In the genomic region with DNA sequence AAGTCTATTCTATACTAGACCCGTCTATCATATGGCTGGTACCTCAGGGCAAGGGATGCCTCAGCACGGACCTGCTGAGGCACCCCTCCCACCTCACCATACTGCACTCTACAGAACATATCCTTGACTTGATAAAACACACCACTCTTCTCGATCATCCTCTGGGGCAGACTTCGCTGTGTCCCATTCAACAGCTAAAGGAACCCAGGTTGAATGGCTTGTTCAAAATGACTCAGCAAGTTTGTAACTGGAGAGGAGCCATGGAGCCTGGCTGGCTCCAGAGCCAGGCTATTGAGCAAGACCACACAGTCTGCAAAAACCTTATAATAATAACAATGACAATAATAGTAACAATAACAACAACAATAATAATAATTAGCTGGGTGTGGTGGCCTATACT, we compare ENCODE assay signal across 9 mouse cellular contexts. TPM values are rescaled to one million over a fixed set of nuclear protein-coding genes. Genes with fewer than 3 reads are reported as not detected.
A peak's percentile ranks its signal among the peaks of the same experiment; 100 is the strongest.
DNase-seq lines count a peak whose midpoint lies in the region; ATAC-seq and TF ChIP-seq lines count a peak whose summit lies in the region.
"Had no signal": no experiment of that assay in that cellular context is flagged by ENCODE, and none has a peak within 500 bp of the region (broad histone marks: within the 10 kb centered on the region; RNA-seq: fewer than 3 reads in every experiment).

No protein-coding gene starts in this region.

- H3K27me3 ChIP-seq in cerebellum, adult 2 months (ENCODE audit: control insufficient read depth, insufficient read depth, low read length) = no peaks in the 10 kb centered on the region
- no peaks in the 10 kb centered on the region for H3K27me3 ChIP-seq in liver, embryonic 12.5 days (replicated peaks)
- H3K27me3 ChIP-seq in midbrain, embryonic 10.5 days (ENCODE audit: low read depth, poor library complexity, severe bottlenecking) = no peaks in the 10 kb centered on the region
- H3K27me3 ChIP-seq: liver, embryonic 15.5 days had no signal

- peak in 1 of 2 experiments; percentile 35 for DNase-seq in cerebellum, adult 2 months
- no peak for DNase-seq in cerebellum, adult 11-12 months
- peak; percentile 80 for DNase-seq in 3T3-L1 (ENCODE audit: low read depth, low spot score)
- peak; percentile 66 to 74 for DNase-seq in adrenal gland, postnatal 36 days
- DNase-seq in midbrain, embryonic 10.5 days (ENCODE audit: low spot score) = no peak
- no peak for DNase-seq in embryo, embryonic 10.5 days (ENCODE audit: low spot score)
- DNase-seq in spleen, postnatal 36 days (ENCODE audit: low spot score in 2 of 2) = no peak

- no peak for TF ChIP-seq CTCF in cerebellum, adult 2 months (IDR thresholded peaks at IDR 0.05; ENCODE audit: borderline replicate concordance, insufficient read depth, low read depth, low read length)

- H3K9me3 ChIP-seq in liver, embryonic 12.5 days (replicated peaks) = no peaks in the 10 kb centered on the region
- no peaks in the 10 kb centered on the region for H3K9me3 ChIP-seq in midbrain, embryonic 10.5 days (replicated peaks)
- H3K9me3 ChIP-seq: liver, embryonic 15.5 days had no signal

- 0 out of 2 replicates have a peak overlapping the region, but pooled peaks have one; percentile 11 for H3K4me2 ChIP-seq in liver, embryonic 12.5 days
- H3K4me2 ChIP-seq: liver, embryonic 15.5 days had no signal

- H3K4me1 ChIP-seq in cerebellum, adult 2 months (ENCODE audit: control insufficient read depth, insufficient read depth, low read length) = peaks cover 78% of the 10 kb centered on the region
- H3K4me1 ChIP-seq in liver, embryonic 12.5 days = peaks cover 79% of the 10 kb centered on the region
- peaks cover 20% of the 10 kb centered on the region for H3K4me1 ChIP-seq in midbrain, embryonic 10.5 days

- ATAC-seq in liver, embryonic 12.5 days = peak; percentile 48; the same call in 1 of the 2 replicates

- no peak overlapping the region for H3K4me3 ChIP-seq in cerebellum, adult 2 months (replicated peaks; ENCODE audit: insufficient read depth, low read depth, low read length)
- no peak overlapping the region for H3K4me3 ChIP-seq in liver, embryonic 12.5 days
- H3K4me3 ChIP-seq in midbrain, embryonic 10.5 days = no peak overlapping the region
- H3K4me3 ChIP-seq: liver, embryonic 15.5 days had no signal

- 16% methylated on average over 4 of the region's 4 CpGs for WGBS in cerebellum, adult 2 months
- 42% methylated on average over 4 of the region's 4 CpGs for WGBS in liver, embryonic 12.5 days (ENCODE audit: insufficient replicate concordance)
- WGBS in midbrain, embryonic 10.5 days = 78% methylated on average over 4 of the region's 4 CpGs

- H3K36me3 ChIP-seq in liver, embryonic 12.5 days = no peaks in the 10 kb centered on the region
- no peaks in the 10 kb centered on the region for H3K36me3 ChIP-seq in midbrain, embryonic 10.5 days
- H3K36me3 ChIP-seq: liver, embryonic 15.5 days had no signal

- H3K27ac ChIP-seq in cerebellum, adult 2 months (ENCODE audit: insufficient read depth, low read length) = peak overlapping the region; percentile 59
- peak overlapping the region; percentile 47; the same call in 1 of the 2 replicates for H3K27ac ChIP-seq in liver, embryonic 12.5 days
- no peak overlapping the region for H3K27ac ChIP-seq in midbrain, embryonic 10.5 days (replicated peaks)
- H3K27ac ChIP-seq: liver, embryonic 15.5 days had no signal

- TF ChIP-seq POLR2A in cerebellum, adult 2 months (IDR thresholded peaks at IDR 0.05; ENCODE audit: borderline replicate concordance, insufficient read depth, low read length) = no peak

- no peak overlapping the region for H3K9ac ChIP-seq in liver, embryonic 12.5 days
- H3K9ac ChIP-seq: liver, embryonic 15.5 days had no signal

RNA-seq across cellular contexts. Expression of a gene that starts 13.9 kb away (rescaled TPM):
- polyA plus RNA-seq in cerebellum, adult 2 months (2012; rRNA removed) = 310 and 320 TPM in 2 replicates
- total RNA-seq in adrenal gland, postnatal 36 days (2021) = 10 to 100 TPM; 50.6 to 51.7 TPM
- polyA plus RNA-seq in liver, embryonic 12.5 days (2016; fragmentation: Nextera tagmentation; extraction: Ambion mirVana) = 11.1 and 11.4 TPM in 2 replicates
- 11.8 and 14.3 TPM in 2 replicates for polyA plus RNA-seq in midbrain, embryonic 10.5 days (2016; fragmentation: Nextera tagmentation; extraction: Ambion mirVana)

RNA-seq across cellular contexts. Expression of a gene that starts 24.2 kb away (rescaled TPM):
- polyA plus RNA-seq in cerebellum, adult 2 months (2012; rRNA removed) = 30.0 and 33.9 TPM in 2 replicates
- 10 to 100 TPM; 58.5 to 63.4 TPM for total RNA-seq in adrenal gland, postnatal 36 days (2021)
- 18.8 and 19.3 TPM in 2 replicates for polyA plus RNA-seq in liver, embryonic 12.5 days (2016; fragmentation: Nextera tagmentation; extraction: Ambion mirVana)
- polyA plus RNA-seq in midbrain, embryonic 10.5 days (2016; fragmentation: Nextera tagmentation; extraction: Ambion mirVana) = 33.8 and 39.0 TPM in 2 replicates

Comparison
In these comparisons a context has a peak if more than half of its experiments do, and no peak if none do; other contexts are left out.
1. DNase-seq: peak in 3T3-L1 (single experiment) and adrenal gland, postnatal 36 days (2 of 2); none in cerebellum, adult 11-12 months (single experiment), midbrain, embryonic 10.5 days (single experiment), embryo, embryonic 10.5 days (single experiment) and spleen, postnatal 36 days (0 of 2).
2. RNA of a gene that starts 13.9 kb away (polyA plus RNA-seq): 310 to 320 TPM in cerebellum, adult 2 months; 11.8 to 14.3 TPM in midbrain, embryonic 10.5 days and 11.1 to 11.4 TPM in liver, embryonic 12.5 days; every median in the first group is over 10 times any median in the second.